Mouse (Mus musculus) kidney, postnatal 36 days (tissue): Measurements from ENCODE around the gene Tmem177.

ENCODE experiments used
- DNase-seq, 2 experiments: peaks; one replicate each; pipeline ENCODE4 v3.0.0; 2021 to 2022; ENCODE audit warnings: mixed read lengths in 2 of 2

The Tmem177 gene

GRCm38 (mm10) chr1:119889347-119889746 lies 23.7 kb downstream of the Tmem177 start:
- no peak for DNase-seq

GRCm38 (mm10) chr1:119886320-119886719 lies 26.7 kb downstream of the Tmem177 start:
- no peak for DNase-seq

DNA sequence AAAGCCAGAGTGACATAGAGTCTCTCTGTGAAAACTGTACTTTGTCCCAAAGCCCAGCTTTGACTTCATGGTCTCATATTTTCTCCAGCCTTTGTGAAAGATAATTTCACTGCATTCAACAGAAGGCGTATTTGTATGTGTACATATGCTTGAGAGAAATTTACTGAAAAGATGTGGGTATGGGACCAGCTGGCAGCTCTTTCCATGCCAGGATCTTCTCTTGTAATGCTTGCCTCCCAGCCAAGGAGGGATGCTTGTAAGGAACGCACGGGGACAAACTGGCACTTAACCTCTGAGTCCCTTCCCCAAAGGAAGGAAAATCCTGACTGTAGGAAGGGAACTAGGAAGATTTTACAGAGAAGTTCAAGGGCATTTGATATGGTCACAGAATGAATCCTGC lies 28.7 kb downstream of the Tmem177 start:
- DNase-seq, result no peak

DNA sequence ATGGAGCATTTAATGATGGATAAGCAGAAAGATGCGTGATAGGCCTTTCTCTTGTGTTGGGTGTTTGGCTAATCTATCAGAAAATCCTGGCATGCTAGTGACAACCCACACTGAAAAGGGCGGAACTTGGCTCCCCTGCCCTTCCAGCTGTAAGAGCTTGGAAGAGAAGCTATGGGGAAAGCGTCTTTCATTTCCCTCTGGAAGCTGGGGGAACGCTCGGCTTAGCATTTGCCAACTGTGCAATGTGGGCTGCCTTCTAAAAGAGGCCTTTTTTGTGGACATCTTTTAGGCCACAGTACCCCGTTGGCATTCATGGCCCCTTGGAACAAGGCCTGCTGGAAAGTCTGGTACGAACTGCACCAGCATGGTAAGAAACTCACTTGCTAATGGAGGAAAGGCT lies 34.1 kb downstream of the Tmem177 start:
- no peak for DNase-seq

GRCm38 (mm10) chr1:119877469-119877868 lies 35.5 kb downstream of the Tmem177 start:
- peak; percentile 35 for DNase-seq

DNA sequence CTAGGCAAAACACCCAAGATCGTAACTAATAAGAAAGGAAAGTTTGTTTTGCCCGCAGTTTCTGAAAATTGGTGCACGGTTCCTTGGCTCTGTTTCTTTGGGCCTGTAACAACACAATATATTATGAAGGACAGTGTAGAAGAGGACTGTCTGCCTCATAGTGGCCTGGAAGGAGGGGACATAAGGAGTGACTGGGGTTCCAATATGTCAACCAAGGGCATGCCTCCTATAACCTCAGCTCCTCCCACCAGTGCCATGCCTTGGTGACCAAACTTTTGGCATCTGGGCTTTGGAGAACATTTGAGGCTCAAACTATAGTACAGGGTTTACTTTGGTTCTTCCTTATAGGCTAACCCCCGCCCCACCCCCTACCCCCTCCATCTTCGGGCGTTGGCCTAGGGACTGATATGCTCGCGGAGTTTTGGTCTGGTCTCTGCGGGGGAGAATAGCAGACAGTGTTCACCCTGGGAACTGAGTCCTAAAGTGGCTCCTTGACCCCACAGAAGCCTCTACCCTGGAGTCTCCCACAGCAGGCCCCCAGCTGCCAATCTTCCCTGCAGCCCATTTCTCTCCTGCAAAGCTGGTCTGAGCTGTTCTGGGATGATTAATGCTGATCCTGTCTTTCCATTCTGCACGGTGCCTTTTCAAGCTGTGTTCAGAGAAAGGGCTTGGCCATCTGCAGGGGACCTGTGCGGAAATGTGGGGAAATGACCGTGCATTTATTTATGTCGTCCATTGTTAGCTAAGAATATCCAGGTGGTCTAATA lies 44.4 kb downstream of the Tmem177 start:
- no peak for DNase-seq

DNA sequence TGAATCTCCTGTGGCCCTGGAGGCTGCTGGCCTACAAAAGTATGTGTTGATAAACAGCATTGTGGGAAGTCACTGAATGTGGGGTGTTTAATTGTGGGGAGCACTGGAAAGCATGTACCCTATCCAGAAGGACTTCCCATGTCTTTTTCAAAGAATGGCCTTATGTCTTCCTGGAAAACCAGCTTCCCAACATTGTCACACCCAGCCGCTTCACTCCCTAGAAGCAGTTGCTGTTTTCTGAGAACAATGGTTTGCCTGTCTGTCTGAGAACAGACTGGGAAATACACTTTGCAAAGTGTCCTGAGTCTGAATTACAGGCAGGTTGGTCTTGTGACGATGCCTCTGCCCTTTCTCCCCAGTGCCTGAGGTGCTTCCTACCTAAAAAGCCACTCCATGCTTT lies 45.7 kb downstream of the Tmem177 start:
- no peak for DNase-seq

- no peak for DNase-seq
Observed at GRCm38 (mm10) chr1:119865311-119865710, 47.7 kb downstream of the Tmem177 start.

GRCm38 (mm10) chr1:119863507-119864296 lies 49.3 kb downstream of the Tmem177 start:
- DNase-seq, result no peak

GRCm38 (mm10) chr1:119859566-119859965 lies 53.4 kb downstream of the Tmem177 start:
- DNase-seq, result no peak
